Mouse (Mus musculus) kidney, embryonic 14.5 days (tissue): ENCODE data around the gene Pdp2. TPM values are rescaled to one million over a fixed set of nuclear protein-coding genes. Genes with fewer than 3 reads are reported as not detected.

Source experiments
- ATAC-seq: fragments of 200-750 bp; cut with Nextera tagmentation; 2 replicates; pipeline ENCODE4 v1.8.0; 2017; ENCODE audit warnings: moderate number of reproducible peaks, mild to moderate bottlenecking, moderate TSS enrichment, moderate library complexity; ENCODE audit not compliant: low FRiP score, low TSS enrichment
- H3K27ac ChIP-seq: fragments of 300-500 bp; sonication (generic); 2 replicates; pipeline ENCODE4 v1.5.1; 2014; ENCODE audit warnings: low read depth, mild to moderate bottlenecking, low read length, moderate library complexity, mixed read lengths
- H3K27me3 ChIP-seq: fragments of 300-500 bp; sonication (generic); 2 replicates; pipeline ENCODE4 v1.6.1; 2014; ENCODE audit warnings: mild to moderate bottlenecking, low read length; ENCODE audit not compliant: control insufficient read depth, insufficient read depth
- H3K36me3 ChIP-seq: fragments of 300-500 bp; sonication (generic); 2 replicates; pipeline ENCODE4 v1.6.1; 2014; ENCODE audit warnings: low read length, mixed read lengths; ENCODE audit not compliant: control insufficient read depth, insufficient read depth
- H3K4me1 ChIP-seq: fragments of 300-500 bp; sonication (generic); 2 replicates; pipeline ENCODE4 v1.6.1; 2014; ENCODE audit warnings: low read length, mixed read lengths; ENCODE audit not compliant: control insufficient read depth, insufficient read depth
- H3K4me2 ChIP-seq: fragments of 300-500 bp; sonication (generic); replicated peaks from 2 replicates; pipeline ENCODE4 v1.6.1; 2014; ENCODE audit warnings: low read depth, mild to moderate bottlenecking, low read length
- H3K4me3 ChIP-seq: fragments of 300-500 bp; sonication (generic); 2 replicates; pipeline ENCODE4 v1.5.1; 2014; ENCODE audit warnings: mild to moderate bottlenecking, low read length
- H3K9ac ChIP-seq: fragments of 300-500 bp; sonication (generic); 2 replicates; pipeline ENCODE4 v1.6.1; 2014; ENCODE audit warnings: low read depth, mild to moderate bottlenecking, low read length, moderate library complexity
- H3K9me3 ChIP-seq: fragments of 300-500 bp; sonication (generic); 2 replicates; pipeline ENCODE4 v1.6.1; 2016; ENCODE audit warnings: low read length; ENCODE audit not compliant: control insufficient read depth
- WGBS: fragments of 180-500 bp; shearing (Covaris S2); extraction: QIAGEN DNeasy Blood & Tissue Kit; methylation state at CpG from one replicate; pipeline ENCODE4 v1.1.7; 2014; 5-methylcytosine and 5-hydroxymethylcytosine counted together
- polyA plus RNA-seq: library from polyadenylated mRNA; unstranded; fragments of >200 nt; fragmentation: Nextera tagmentation; extraction: Ambion mirVana; gene quantifications from 2 replicates; pipeline ENCODE4 v1.2.1, GENCODE M21; 2014

Gene Pdp2
- polyA plus RNA-seq, 1 experiment from 2014 or later, result 18.7 TPM

GRCm38 (mm10) chr8:104593536-104594325 lies 2.5 kb downstream of the Pdp2 start:
- 90% methylated on average over 31 of the region's 31 CpGs for WGBS
- ATAC-seq, result no peak
- H3K27ac ChIP-seq, result no peak overlapping the region
- no peaks in the 10 kb centered on the region for H3K27me3 ChIP-seq
- no peak overlapping the region for H3K9ac ChIP-seq
- no peak overlapping the region for H3K4me2 ChIP-seq
- peaks cover 20% of the 10 kb centered on the region for H3K36me3 ChIP-seq
- H3K4me3 ChIP-seq, result no peak overlapping the region
- no peaks in the 10 kb centered on the region for H3K9me3 ChIP-seq
- H3K4me1 ChIP-seq, result peaks cover 23% of the 10 kb centered on the region; the same call in 1 of the 2 replicates

GRCm38 (mm10) chr8:104594611-104595362 lies 3.5 kb downstream of the Pdp2 start:
- no peak overlapping the region for H3K9ac ChIP-seq
- H3K27me3 ChIP-seq, result no peaks in the 10 kb centered on the region
- peaks cover 20% of the 10 kb centered on the region for H3K36me3 ChIP-seq
- no peak overlapping the region for H3K4me2 ChIP-seq
- no peak overlapping the region for H3K27ac ChIP-seq
- 97% methylated on average over 19 of the region's 19 CpGs for WGBS
- H3K9me3 ChIP-seq, result no peaks in the 10 kb centered on the region
- no peak overlapping the region for H3K4me3 ChIP-seq
- ATAC-seq, result no peak
- peaks cover 23% of the 10 kb centered on the region; the same call in 1 of the 2 replicates for H3K4me1 ChIP-seq

GRCm38 (mm10) chr8:104595773-104596536 lies 4.7 kb downstream of the Pdp2 start:
- Histone ChIP-seq H3K9me3 (no peaks in the 10 kb centered on the region), H3K9ac (no peak overlapping the region), H3K36me3 (peaks cover 20% of the 10 kb centered on the region), H3K27ac (peak overlapping the region; percentile 20; the same call in 1 of the 2 replicates), H3K27me3 (no peaks in the 10 kb centered on the region), H3K4me3 (no peak overlapping the region), H3K4me1 (peaks cover 23% of the 10 kb centered on the region; the same call in 1 of the 2 replicates), H3K4me2 (no peak overlapping the region)
- no peak for ATAC-seq
- WGBS, result 55% methylated on average over 21 of the region's 21 CpGs

GRCm38 (mm10) chr8:104597656-104598055 lies 6.4 kb downstream of the Pdp2 start:
- Histone ChIP-seq H3K9ac (no peak overlapping the region), H3K4me3 (no peak overlapping the region), H3K4me2 (no peak overlapping the region), H3K4me1 (peaks cover 28% of the 10 kb centered on the region; the same call in 1 of the 2 replicates), H3K36me3 (peaks cover 20% of the 10 kb centered on the region), H3K27me3 (no peaks in the 10 kb centered on the region), H3K27ac (peak overlapping the region; percentile 53; the same call in 1 of the 2 replicates), H3K9me3 (no peaks in the 10 kb centered on the region)
- ATAC-seq, result 0 out of 2 replicates have a peak, but pooled peaks have one; percentile 11
- 43% methylated on average over 6 of the region's 6 CpGs for WGBS

GRCm38 (mm10) chr8:104598496-104598895 lies 7.2 kb downstream of the Pdp2 start:
- H3K27ac ChIP-seq, result peak overlapping the region; percentile 30; the same call in 1 of the 2 replicates
- peaks cover 30% of the 10 kb centered on the region for H3K4me1 ChIP-seq
- peak; percentile 18; the same call in 1 of the 2 replicates for ATAC-seq

GRCm38 (mm10) chr8:104601386-104601785 lies 10.1 kb downstream of the Pdp2 start:
- Histone ChIP-seq H3K4me1 (peaks cover 31% of the 10 kb centered on the region), H3K27ac (no peak overlapping the region), H3K9ac (peak overlapping the region; percentile 31; the same call in 1 of the 2 replicates), H3K4me2 (peak overlapping the region; percentile 50), H3K27me3 (no peaks in the 10 kb centered on the region), H3K9me3 (no peaks in the 10 kb centered on the region), H3K4me3 (no peak overlapping the region), H3K36me3 (no peaks in the 10 kb centered on the region)
- no peak for ATAC-seq
- WGBS, result 23% methylated on average over 7 of the region's 7 CpGs

More at GRCm38 (mm10) chr8:104598496-104598895, 7.2 kb downstream of the Pdp2 start:
- Histone ChIP-seq H3K4me3 (no peak overlapping the region), H3K9ac (no peak overlapping the region), H3K4me2 (no peak overlapping the region), H3K27me3 (no peaks in the 10 kb centered on the region), H3K9me3 (no peaks in the 10 kb centered on the region), H3K36me3 (peaks cover 18% of the 10 kb centered on the region)
- 11% methylated on average over 6 of the region's 6 CpGs for WGBS

- Histone ChIP-seq H3K36me3 (no peaks in the 10 kb centered on the region), H3K4me2 (peak overlapping the region; percentile 50), H3K9ac (peak overlapping the region; percentile 23; the same call in 1 of the 2 replicates), H3K4me1 (peaks cover 33% of the 10 kb centered on the region), H3K27ac (no peak overlapping the region), H3K27me3 (no peaks in the 10 kb centered on the region), H3K9me3 (no peaks in the 10 kb centered on the region), H3K4me3 (peak overlapping the region; percentile 24)
- peak; percentile 32 for ATAC-seq
- 2% methylated on average over 12 of the region's 12 CpGs for WGBS
Measured at GRCm38 (mm10) chr8:104601941-104602371, 10.7 kb downstream of the Pdp2 start.

GRCm38 (mm10) chr8:104602468-104603244 lies 11.4 kb downstream of the Pdp2 start:
- no peaks in the 10 kb centered on the region for H3K9me3 ChIP-seq
- peak overlapping the region; percentile 23; the same call in 1 of the 2 replicates for H3K9ac ChIP-seq
- WGBS, result 18% methylated on average over 21 of the region's 21 CpGs
- H3K27ac ChIP-seq, result no peak overlapping the region
- H3K4me1 ChIP-seq, result peaks cover 29% of the 10 kb centered on the region
- H3K27me3 ChIP-seq, result no peaks in the 10 kb centered on the region
- peak; percentile 88 for ATAC-seq
- no peaks in the 10 kb centered on the region for H3K36me3 ChIP-seq
- H3K4me3 ChIP-seq, result peak overlapping the region; percentile 24
- H3K4me2 ChIP-seq, result peak overlapping the region; percentile 50
